Mouse (Mus musculus): ENCODE measurements around the gene Kif26b. TPM values are rescaled to one million over a fixed set of nuclear protein-coding genes. Genes with fewer than 3 reads are reported as not detected.

The Kif26b gene
- polyA plus RNA-seq, 1 experiment, result 0.28 TPM

GRCm38 (mm10) chr1:178958641-178959040, 429.7 kb downstream of the Kif26b start:
- Histone ChIP-seq H3K27ac (ENCODE audit: insufficient read depth, low read depth, low read length) (no peak overlapping the region), H3K4me1 (ENCODE audit: control insufficient read depth, insufficient read depth, insufficient read length, low read length) (no peaks in the 10 kb centered on the region), H3K36me3 (ENCODE audit: control insufficient read depth, insufficient read depth, low read length) (no peaks in the 10 kb centered on the region), H3K4me3 (ENCODE audit: low read depth, low read length) (no peak overlapping the region), H3K27me3 (ENCODE audit: control insufficient read depth, insufficient read depth, low read length) (no peaks in the 10 kb centered on the region)
- TF ChIP-seq CTCF (IDR thresholded peaks at IDR 0.05; ENCODE audit: extremely low read depth, insufficient read length, insufficient replicate concordance, low read depth, low read length) (no peak), POLR2A (IDR thresholded peaks at IDR 0.05; ENCODE audit: low read depth, low read length) (no peak)
- 91% methylated on average over 4 of the region's 4 CpGs for WGBS

GRCm38 (mm10) chr1:178960015-178960559, 431.2 kb downstream of the Kif26b start:
- WGBS, result 52% methylated on average over 7 of the region's 7 CpGs
- H3K4me1 ChIP-seq (ENCODE audit: control insufficient read depth, insufficient read depth, insufficient read length, low read length), result no peaks in the 10 kb centered on the region
- no peaks in the 10 kb centered on the region for H3K36me3 ChIP-seq (ENCODE audit: control insufficient read depth, insufficient read depth, low read length)
- TF ChIP-seq POLR2A (IDR thresholded peaks at IDR 0.05; ENCODE audit: low read depth, low read length) (no peak), CTCF (IDR thresholded peaks at IDR 0.05; ENCODE audit: extremely low read depth, insufficient read length, insufficient replicate concordance, low read depth, low read length) (peak; percentile 72; the same call in 1 of the 2 replicates)
- no peak overlapping the region for H3K27ac ChIP-seq (ENCODE audit: insufficient read depth, low read depth, low read length)
- H3K4me3 ChIP-seq (ENCODE audit: low read depth, low read length), result no peak overlapping the region
- H3K27me3 ChIP-seq (ENCODE audit: control insufficient read depth, insufficient read depth, low read length), result no peaks in the 10 kb centered on the region

GRCm38 (mm10) chr1:178961661-178962060, 432.7 kb downstream of the Kif26b start:
- Histone ChIP-seq H3K4me1 (ENCODE audit: control insufficient read depth, insufficient read depth, insufficient read length, low read length) (no peaks in the 10 kb centered on the region), H3K36me3 (ENCODE audit: control insufficient read depth, insufficient read depth, low read length) (no peaks in the 10 kb centered on the region), H3K27me3 (ENCODE audit: control insufficient read depth, insufficient read depth, low read length) (no peaks in the 10 kb centered on the region), H3K4me3 (ENCODE audit: low read depth, low read length) (no peak overlapping the region), H3K27ac (ENCODE audit: insufficient read depth, low read depth, low read length) (no peak overlapping the region)
- 88% methylated on average over 9 of the region's 9 CpGs for WGBS
- TF ChIP-seq POLR2A (IDR thresholded peaks at IDR 0.05; ENCODE audit: low read depth, low read length) (no peak), CTCF (IDR thresholded peaks at IDR 0.05; ENCODE audit: extremely low read depth, insufficient read length, insufficient replicate concordance, low read depth, low read length) (no peak)

GRCm38 (mm10) chr1:178972055-178972454, 443.1 kb downstream of the Kif26b start:
- H3K36me3 ChIP-seq (ENCODE audit: control insufficient read depth, insufficient read depth, low read length), result no peaks in the 10 kb centered on the region
- no peak overlapping the region for H3K4me3 ChIP-seq (ENCODE audit: low read depth, low read length)
- no peak overlapping the region for H3K27ac ChIP-seq (ENCODE audit: insufficient read depth, low read depth, low read length)
- no peaks in the 10 kb centered on the region for H3K27me3 ChIP-seq (ENCODE audit: control insufficient read depth, insufficient read depth, low read length)
- TF ChIP-seq CTCF (IDR thresholded peaks at IDR 0.05; ENCODE audit: extremely low read depth, insufficient read length, insufficient replicate concordance, low read depth, low read length) (no peak), POLR2A (IDR thresholded peaks at IDR 0.05; ENCODE audit: low read depth, low read length) (no peak)
- no peaks in the 10 kb centered on the region for H3K4me1 ChIP-seq (ENCODE audit: control insufficient read depth, insufficient read depth, insufficient read length, low read length)
- 93% methylated on average over 10 of the region's 10 CpGs for WGBS

GRCm38 (mm10) chr1:178978617-178979245, 449.8 kb downstream of the Kif26b start:
- 75% methylated on average over 8 of the region's 8 CpGs for WGBS
- Histone ChIP-seq H3K4me3 (ENCODE audit: low read depth, low read length) (no peak overlapping the region), H3K36me3 (ENCODE audit: control insufficient read depth, insufficient read depth, low read length) (no peaks in the 10 kb centered on the region), H3K27ac (ENCODE audit: insufficient read depth, low read depth, low read length) (no peak overlapping the region), H3K27me3 (ENCODE audit: control insufficient read depth, insufficient read depth, low read length) (no peaks in the 10 kb centered on the region), H3K4me1 (ENCODE audit: control insufficient read depth, insufficient read depth, insufficient read length, low read length) (no peaks in the 10 kb centered on the region)
- TF ChIP-seq POLR2A (IDR thresholded peaks at IDR 0.05; ENCODE audit: low read depth, low read length), result no peak
- no peak for TF ChIP-seq CTCF (IDR thresholded peaks at IDR 0.05; ENCODE audit: extremely low read depth, insufficient read length, insufficient replicate concordance, low read depth, low read length)

GRCm38 (mm10) chr1:178980185-178980584, 451.3 kb downstream of the Kif26b start:
- no peaks in the 10 kb centered on the region for H3K4me1 ChIP-seq (ENCODE audit: control insufficient read depth, insufficient read depth, insufficient read length, low read length)
- H3K27me3 ChIP-seq (ENCODE audit: control insufficient read depth, insufficient read depth, low read length), result no peaks in the 10 kb centered on the region
- no peak overlapping the region for H3K27ac ChIP-seq (ENCODE audit: insufficient read depth, low read depth, low read length)
- H3K36me3 ChIP-seq (ENCODE audit: control insufficient read depth, insufficient read depth, low read length), result no peaks in the 10 kb centered on the region
- H3K4me3 ChIP-seq (ENCODE audit: low read depth, low read length), result no peak overlapping the region
- TF ChIP-seq CTCF (IDR thresholded peaks at IDR 0.05; ENCODE audit: extremely low read depth, insufficient read length, insufficient replicate concordance, low read depth, low read length) (no peak), POLR2A (IDR thresholded peaks at IDR 0.05; ENCODE audit: low read depth, low read length) (no peak)

GRCm38 (mm10) chr1:178981641-178982040, 452.7 kb downstream of the Kif26b start:
- Histone ChIP-seq H3K27me3 (ENCODE audit: control insufficient read depth, insufficient read depth, low read length) (no peaks in the 10 kb centered on the region), H3K4me3 (ENCODE audit: low read depth, low read length) (no peak overlapping the region), H3K36me3 (ENCODE audit: control insufficient read depth, insufficient read depth, low read length) (no peaks in the 10 kb centered on the region), H3K4me1 (ENCODE audit: control insufficient read depth, insufficient read depth, insufficient read length, low read length) (no peaks in the 10 kb centered on the region), H3K27ac (ENCODE audit: insufficient read depth, low read depth, low read length) (no peak overlapping the region)
- 74% methylated on average over 5 of the region's 5 CpGs for WGBS
- no peak for TF ChIP-seq POLR2A (IDR thresholded peaks at IDR 0.05; ENCODE audit: low read depth, low read length)
- no peak for TF ChIP-seq CTCF (IDR thresholded peaks at IDR 0.05; ENCODE audit: extremely low read depth, insufficient read length, insufficient replicate concordance, low read depth, low read length)
